Mouse (Mus musculus) cerebellum, adult 11-12 months (tissue): ENCODE results near the gene Ltbp1.

Source experiments
- DNase-seq: peaks from one replicate; pipeline ENCODE4 v3.0.0; 2022

Ltbp1 gene

GRCm38 (mm10) chr17:75069232-75069631 lies 63.9 kb downstream of the Ltbp1 start:
- no peak for DNase-seq

DNA sequence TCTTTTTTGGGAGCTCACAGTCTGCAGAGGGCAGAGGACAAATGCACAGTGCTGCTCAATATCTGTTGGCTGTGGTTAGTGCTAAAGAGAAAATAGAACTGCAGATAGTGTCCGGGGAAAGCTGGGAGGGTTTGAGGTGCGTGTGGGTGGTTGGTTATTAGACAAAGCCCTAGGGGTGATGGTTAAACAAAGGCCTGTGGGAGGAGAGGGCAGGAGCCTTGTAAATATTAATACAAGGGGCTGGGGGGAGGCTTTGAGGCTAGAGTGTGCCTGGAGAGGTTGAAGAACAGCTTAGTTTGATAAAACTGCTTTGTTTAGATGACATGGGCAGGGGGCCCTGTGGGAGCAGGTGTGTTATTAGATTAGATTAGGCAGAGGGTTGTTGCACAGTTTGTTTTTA lies 65.8 kb downstream of the Ltbp1 start:
- DNase-seq, result no peak

DNA sequence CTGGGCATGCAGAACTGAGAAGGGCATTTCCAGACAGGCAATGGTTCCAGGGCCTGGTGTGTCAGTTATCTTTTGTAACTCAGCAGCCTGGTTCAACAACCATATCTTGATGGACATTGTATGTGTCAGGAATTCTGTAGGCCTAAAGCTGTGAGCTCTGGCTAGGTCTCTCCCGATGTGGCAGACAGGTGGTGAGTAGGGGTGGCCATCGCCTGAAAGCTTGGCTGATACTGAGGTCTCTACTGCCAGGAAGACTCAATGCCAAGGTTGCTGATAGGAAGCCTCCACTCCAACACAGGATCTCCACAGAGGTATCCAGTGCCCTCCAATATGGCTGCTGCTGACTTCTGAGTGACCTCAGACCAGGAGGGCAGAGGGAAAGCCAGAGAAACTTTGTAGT lies 66.4 kb downstream of the Ltbp1 start:
- no peak for DNase-seq

DNA sequence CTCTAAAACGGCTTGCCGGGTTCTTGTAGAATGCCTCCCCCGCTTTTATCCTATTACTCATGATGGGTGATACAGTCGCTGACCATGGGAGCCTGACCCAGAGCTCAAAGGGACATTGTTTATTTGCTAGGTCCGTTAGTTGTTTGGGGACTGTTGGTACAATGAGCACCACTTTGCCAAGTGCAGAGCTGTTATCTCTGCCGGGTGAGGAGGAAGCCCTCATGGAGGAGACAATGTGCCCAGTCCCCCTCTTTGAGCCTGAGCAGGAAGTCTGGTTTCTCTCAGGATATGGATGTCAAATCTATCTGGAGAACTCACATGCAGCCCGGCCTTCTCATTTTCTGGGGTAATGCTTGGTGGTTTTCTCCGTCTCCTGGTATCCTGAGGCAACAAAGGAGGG lies 68.5 kb downstream of the Ltbp1 start:
- DNase-seq, result no peak

- no peak for DNase-seq
Measured at GRCm38 (mm10) chr17:75074978-75075699, 69.8 kb downstream of the Ltbp1 start.

DNA sequence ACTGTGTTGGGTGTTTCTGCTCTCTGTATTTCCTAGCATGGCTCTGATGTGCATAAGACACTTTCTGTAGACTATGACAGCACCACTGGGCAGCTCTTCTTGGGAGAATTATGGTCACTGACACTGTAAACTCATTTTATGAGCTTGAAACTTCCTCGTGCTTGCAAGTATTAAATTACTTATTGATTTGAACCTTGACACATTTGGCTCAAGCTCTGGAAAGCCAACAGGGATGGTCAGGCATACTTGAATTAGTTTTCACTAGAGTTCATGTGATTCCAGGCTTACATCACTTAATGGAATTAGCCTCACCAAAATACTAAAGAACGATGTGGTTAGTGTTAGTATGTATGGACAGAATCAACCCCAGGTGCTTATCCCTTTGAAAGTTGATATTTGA lies 76.0 kb downstream of the Ltbp1 start:
- no peak for DNase-seq

- no peak for DNase-seq
Measured at GRCm38 (mm10) chr17:75082449-75082848, 77.1 kb downstream of the Ltbp1 start.

GRCm38 (mm10) chr17:75087296-75087941 lies 82.1 kb downstream of the Ltbp1 start:
- DNase-seq, result no peak

DNA sequence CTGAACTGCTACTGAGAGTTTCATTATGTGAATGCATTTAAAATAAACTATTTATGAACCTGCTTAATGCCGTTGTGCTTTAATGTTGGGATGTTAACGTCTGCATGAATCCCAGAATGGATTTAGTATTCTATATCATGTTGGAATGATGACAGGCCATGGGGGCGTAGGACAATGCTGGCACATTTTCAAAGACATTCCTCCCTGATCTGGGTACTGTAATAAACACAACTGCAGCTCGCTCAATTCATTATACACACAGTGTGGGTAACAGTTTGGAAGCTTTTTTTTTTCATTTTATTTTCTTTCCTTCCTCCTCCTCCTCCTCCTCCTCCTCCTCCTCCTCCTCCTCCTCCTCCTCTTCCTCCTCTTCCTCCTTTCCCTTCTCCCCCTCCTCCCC lies 82.9 kb downstream of the Ltbp1 start:
- no peak for DNase-seq

GRCm38 (mm10) chr17:75088727-75089126 lies 83.4 kb downstream of the Ltbp1 start:
- no peak for DNase-seq

GRCm38 (mm10) chr17:75090556-75090955 lies 85.2 kb downstream of the Ltbp1 start:
- no peak for DNase-seq

GRCm38 (mm10) chr17:75093563-75093962 lies 88.2 kb downstream of the Ltbp1 start:
- no peak for DNase-seq

DNA sequence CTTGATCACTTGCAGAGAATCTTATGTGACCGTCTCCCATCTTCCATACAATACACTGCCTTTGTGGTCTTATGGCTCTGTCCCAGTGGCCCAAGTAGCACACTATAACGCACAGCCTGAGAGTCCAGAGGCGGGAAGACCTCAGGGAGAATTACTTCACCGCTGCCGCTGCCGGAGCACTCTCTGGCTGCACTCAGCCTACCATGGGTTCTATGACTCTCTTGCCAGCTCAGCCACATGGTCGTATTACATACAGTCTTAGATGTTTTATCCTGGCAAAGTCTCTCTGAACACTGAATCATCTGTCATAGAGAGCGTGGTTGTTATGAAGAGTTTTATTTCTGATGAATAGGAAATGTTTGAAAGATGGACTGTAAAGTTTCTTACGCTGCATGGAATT lies 89.2 kb downstream of the Ltbp1 start:
- DNase-seq, result no peak

- DNase-seq, result no peak
Measured at GRCm38 (mm10) chr17:75096727-75097126, 91.4 kb downstream of the Ltbp1 start.

- no peak for DNase-seq
Measured at GRCm38 (mm10) chr17:75097367-75097766, 92.0 kb downstream of the Ltbp1 start.

DNA sequence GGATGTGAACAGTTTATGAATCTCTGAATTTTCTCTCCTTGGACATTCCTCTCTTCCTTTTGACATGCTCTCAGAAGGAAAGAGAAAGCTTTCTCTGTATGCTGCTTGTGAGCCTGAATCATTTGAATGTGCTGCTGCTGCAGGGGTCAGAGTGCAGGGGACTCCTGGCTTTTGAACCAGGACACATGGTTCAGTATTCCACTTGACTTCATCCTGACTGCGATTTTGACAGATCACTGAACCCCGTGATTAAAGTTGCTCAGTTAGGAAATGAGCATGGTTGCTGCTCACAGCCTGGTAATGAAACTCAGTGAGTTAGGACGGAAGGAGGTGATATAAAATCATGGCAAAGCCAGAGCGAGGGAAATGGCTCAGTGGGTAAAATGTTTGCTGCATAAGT lies 95.8 kb downstream of the Ltbp1 start:
- no peak for DNase-seq

GRCm38 (mm10) chr17:75101994-75102393 lies 96.6 kb downstream of the Ltbp1 start:
- no peak for DNase-seq

- no peak for DNase-seq
Measured at GRCm38 (mm10) chr17:75107412-75107811, 102.0 kb downstream of the Ltbp1 start.

- no peak for DNase-seq
Measured at GRCm38 (mm10) chr17:75107879-75108278, 102.5 kb downstream of the Ltbp1 start.

DNA sequence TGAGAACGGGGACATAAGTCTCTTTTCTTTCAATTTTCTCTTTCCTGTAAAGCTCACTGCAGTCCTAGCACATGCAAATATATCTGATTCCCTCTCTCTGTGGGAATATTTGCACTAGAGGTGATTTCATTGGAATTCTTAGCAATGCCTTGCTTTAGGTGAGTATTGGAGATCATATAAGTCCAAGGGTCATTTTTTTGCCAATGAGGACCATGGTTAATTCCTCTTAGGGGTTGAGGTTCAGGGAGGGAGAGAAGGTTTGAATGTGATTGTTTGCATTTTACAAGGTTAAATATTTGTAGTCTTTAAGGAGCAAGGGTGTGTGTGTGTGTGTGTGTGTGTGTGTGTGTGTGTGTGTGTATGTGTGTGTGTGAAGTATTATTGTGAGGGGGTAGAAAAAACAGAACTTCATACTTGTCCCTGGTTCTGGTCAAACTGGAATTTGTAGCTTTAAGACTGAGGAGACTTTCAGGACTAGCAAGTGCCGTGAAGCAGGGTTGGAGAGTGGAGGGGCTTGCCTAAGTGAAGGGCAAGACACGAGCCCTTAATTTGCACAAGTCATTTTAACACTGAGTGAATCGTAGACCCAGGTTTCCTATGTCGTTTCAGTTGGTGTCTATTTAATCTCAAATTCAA lies 103.8 kb downstream of the Ltbp1 start:
- DNase-seq, result no peak

DNA sequence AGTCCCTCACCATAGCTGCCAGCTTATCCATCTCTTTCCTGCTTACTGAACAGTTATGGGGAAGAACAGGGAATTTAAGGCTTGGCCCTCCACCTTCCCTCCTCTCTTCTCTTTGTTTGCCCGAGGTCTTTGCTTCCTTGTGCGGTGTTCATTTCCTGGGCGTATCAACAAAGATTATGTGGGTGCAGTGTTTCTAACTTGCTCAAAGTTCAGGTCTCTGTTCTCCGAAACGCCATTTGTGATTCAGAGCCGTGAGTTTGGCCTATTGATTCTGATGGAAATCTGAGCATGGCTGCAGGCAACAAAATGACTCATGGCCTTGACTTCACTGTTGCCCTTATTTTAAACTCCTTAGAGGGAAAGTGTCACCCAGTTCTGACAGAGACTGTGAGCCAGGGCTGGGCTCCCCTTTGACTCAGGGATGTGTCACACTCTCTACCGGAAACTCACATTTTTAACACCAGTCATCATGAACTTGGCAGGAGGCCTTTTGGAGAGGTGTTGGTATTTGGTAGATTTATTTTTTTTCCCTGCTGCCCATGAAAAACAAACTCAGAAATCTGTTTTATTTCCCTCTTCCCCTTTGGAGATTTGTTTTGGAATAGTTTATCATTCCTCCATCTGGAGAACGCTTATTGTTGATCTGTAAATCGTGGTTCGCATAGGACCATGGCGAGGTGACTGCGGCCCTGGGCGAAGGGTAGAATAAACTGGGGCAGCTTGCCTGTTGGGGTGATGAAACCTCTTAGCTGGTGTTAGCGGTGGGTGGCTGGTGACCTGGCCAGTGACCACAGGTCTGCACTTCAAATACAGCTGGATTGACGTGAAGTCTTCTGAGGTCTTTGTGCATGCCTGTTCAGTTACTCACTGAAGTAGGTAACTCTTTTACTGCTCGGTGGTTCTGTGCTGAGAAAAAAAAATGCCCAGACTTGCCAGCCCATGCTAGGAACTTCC lies 105.2 kb downstream of the Ltbp1 start:
- DNase-seq, result no peak

GRCm38 (mm10) chr17:75115594-75115993 lies 110.2 kb downstream of the Ltbp1 start:
- DNase-seq, result no peak

- DNase-seq, result no peak
Measured at GRCm38 (mm10) chr17:75118896-75119295, 113.5 kb downstream of the Ltbp1 start.
